Mouse (Mus musculus) limb, embryonic 13.5 days (tissue): ENCODE data around the gene Cept1. TPM values are rescaled to one million over a fixed set of nuclear protein-coding genes. Genes with fewer than 3 reads are reported as not detected.

ENCODE experiments used
- ATAC-seq: fragments of 200-750 bp; cut with Nextera tagmentation; 2 replicates; pipeline ENCODE4 v1.8.0; 2017; ENCODE audit warnings: low read depth, moderate number of reproducible peaks, moderate TSS enrichment; ENCODE audit not compliant: low FRiP score
- H3K27ac ChIP-seq: fragments of 300-500 bp; sonication (generic); 2 replicates; pipeline ENCODE4 v1.5.1; 2015; ENCODE audit warnings: inconsistent platforms, mild to moderate bottlenecking, moderate library complexity
- H3K27me3 ChIP-seq: fragments of 300-500 bp; sonication (generic); 2 replicates; pipeline ENCODE4 v1.6.1; 2015; ENCODE audit warnings: mild to moderate bottlenecking, inconsistent platforms
- H3K36me3 ChIP-seq: fragments of 300-500 bp; sonication (generic); 2 replicates; pipeline ENCODE4 v1.6.1; 2015; ENCODE audit warnings: inconsistent platforms, mild to moderate bottlenecking, moderate library complexity
- H3K4me1 ChIP-seq: fragments of 300-500 bp; sonication (generic); 2 replicates; pipeline ENCODE4 v1.6.1; 2015; ENCODE audit warnings: inconsistent platforms
- H3K4me2 ChIP-seq: fragments of 300-500 bp; sonication (generic); replicated peaks from 2 replicates; pipeline ENCODE4 v1.6.1; 2015; ENCODE audit warnings: inconsistent platforms, mild to moderate bottlenecking, moderate library complexity
- H3K4me3 ChIP-seq: fragments of 300-500 bp; sonication (generic); 2 replicates; pipeline ENCODE4 v1.5.1; 2015; ENCODE audit warnings: moderate library complexity, mild to moderate bottlenecking, inconsistent platforms
- H3K9ac ChIP-seq: fragments of 300-500 bp; sonication (generic); 2 replicates; pipeline ENCODE4 v1.6.1; 2015; ENCODE audit warnings: mild to moderate bottlenecking, inconsistent platforms
- H3K9me3 ChIP-seq: fragments of 300-500 bp; sonication (generic); 2 replicates; pipeline ENCODE4 v1.6.1; 2016; ENCODE audit warnings: inconsistent platforms
- WGBS: fragments of 180-500 bp; shearing (Covaris S2); methylation state at CpG from one replicate; pipeline ENCODE4 v1.1.7; 2015; 5-methylcytosine and 5-hydroxymethylcytosine counted together
- polyA plus RNA-seq: library from polyadenylated mRNA; unstranded; fragments of >200 nt; fragmentation: Nextera tagmentation; extraction: Ambion mirVana; gene quantifications from 2 replicates; pipeline ENCODE4 v1.2.1, GENCODE M21; 2015

The Cept1 gene
- polyA plus RNA-seq, 1 experiment from 2014 or later: 62.6 TPM

- H3K9me3 ChIP-seq: no peaks in the 10 kb centered on the region
- no peaks in the 10 kb centered on the region for H3K36me3 ChIP-seq
- no peak overlapping the region for H3K9ac ChIP-seq
- no peak for ATAC-seq
- H3K4me3 ChIP-seq: no peak overlapping the region
- H3K4me1 ChIP-seq: no peaks in the 10 kb centered on the region
- no peak overlapping the region for H3K27ac ChIP-seq
- 88% methylated on average over 1 of the region's 1 CpGs for WGBS
- no peaks in the 10 kb centered on the region for H3K27me3 ChIP-seq
- H3K4me2 ChIP-seq: no peak overlapping the region
Measured at GRCm38 (mm10) chr3:106492723-106493122, 54.9 kb downstream of the Cept1 start.

- H3K4me3 ChIP-seq: no peak overlapping the region
- no peak overlapping the region for H3K27ac ChIP-seq
- ATAC-seq: no peak
- 85% methylated on average over 4 of the region's 4 CpGs for WGBS
- no peaks in the 10 kb centered on the region for H3K27me3 ChIP-seq
- H3K36me3 ChIP-seq: no peaks in the 10 kb centered on the region
- H3K9me3 ChIP-seq: no peaks in the 10 kb centered on the region
- H3K4me2 ChIP-seq: no peak overlapping the region
- H3K4me1 ChIP-seq: no peaks in the 10 kb centered on the region
- no peak overlapping the region for H3K9ac ChIP-seq
Measured at GRCm38 (mm10) chr3:106490239-106490638, 57.4 kb downstream of the Cept1 start.

GRCm38 (mm10) chr3:106487551-106487950, 60.1 kb downstream of the Cept1 start:
- Histone ChIP-seq H3K4me3 (no peak overlapping the region), H3K9me3 (no peaks in the 10 kb centered on the region), H3K36me3 (no peaks in the 10 kb centered on the region), H3K4me1 (0 out of 2 replicates have a peak, but pooled peaks cover 4% of the 10 kb centered on the region), H3K4me2 (no peak overlapping the region), H3K27me3 (peaks cover 10% of the 10 kb centered on the region), H3K9ac (no peak overlapping the region), H3K27ac (no peak overlapping the region)
- WGBS: 76% methylated on average over 2 of the region's 2 CpGs
- no peak for ATAC-seq

- ATAC-seq: no peak
- Histone ChIP-seq H3K27me3 (peaks cover 28% of the 10 kb centered on the region), H3K4me2 (no peak overlapping the region), H3K4me3 (no peak overlapping the region), H3K36me3 (no peaks in the 10 kb centered on the region), H3K9me3 (no peaks in the 10 kb centered on the region), H3K9ac (no peak overlapping the region), H3K27ac (no peak overlapping the region), H3K4me1 (0 out of 2 replicates have a peak, but pooled peaks cover 8% of the 10 kb centered on the region)
- WGBS: 80% methylated on average over 5 of the region's 5 CpGs
Measured at GRCm38 (mm10) chr3:106485810-106486209, 61.8 kb downstream of the Cept1 start.

- 0 out of 2 replicates have a peak, but pooled peaks cover 8% of the 10 kb centered on the region for H3K4me1 ChIP-seq
- ATAC-seq: no peak
- H3K36me3 ChIP-seq: no peaks in the 10 kb centered on the region
- WGBS: 88% methylated on average over 3 of the region's 3 CpGs
- H3K27me3 ChIP-seq: peaks cover 28% of the 10 kb centered on the region
- H3K4me2 ChIP-seq: no peak overlapping the region
- H3K9ac ChIP-seq: no peak overlapping the region
- H3K9me3 ChIP-seq: no peaks in the 10 kb centered on the region
- H3K27ac ChIP-seq: no peak overlapping the region
- H3K4me3 ChIP-seq: no peak overlapping the region
Measured at GRCm38 (mm10) chr3:106484861-106485260, 62.7 kb downstream of the Cept1 start.

- no peak overlapping the region for H3K4me2 ChIP-seq
- no peak overlapping the region for H3K9ac ChIP-seq
- WGBS: 68% methylated on average over 4 of the region's 4 CpGs
- 0 out of 2 replicates have a peak, but pooled peaks cover 8% of the 10 kb centered on the region for H3K4me1 ChIP-seq
- H3K36me3 ChIP-seq: no peaks in the 10 kb centered on the region
- ATAC-seq: no peak
- H3K27ac ChIP-seq: no peak overlapping the region
- no peaks in the 10 kb centered on the region for H3K9me3 ChIP-seq
- H3K27me3 ChIP-seq: peaks cover 28% of the 10 kb centered on the region
- no peak overlapping the region for H3K4me3 ChIP-seq
Measured at GRCm38 (mm10) chr3:106483796-106484405, 63.7 kb downstream of the Cept1 start.

- no peak for ATAC-seq
- H3K4me3 ChIP-seq: no peak overlapping the region
- 0 out of 2 replicates have a peak, but pooled peaks cover 8% of the 10 kb centered on the region for H3K4me1 ChIP-seq
- H3K9me3 ChIP-seq: no peaks in the 10 kb centered on the region
- no peak overlapping the region for H3K27ac ChIP-seq
- WGBS: 57% methylated on average over 7 of the region's 7 CpGs
- H3K36me3 ChIP-seq: no peaks in the 10 kb centered on the region
- H3K9ac ChIP-seq: no peak overlapping the region
- no peak overlapping the region; the same call in 1 of the 2 replicates for H3K4me2 ChIP-seq
- peaks cover 28% of the 10 kb centered on the region for H3K27me3 ChIP-seq
Measured at GRCm38 (mm10) chr3:106483297-106483696, 64.3 kb downstream of the Cept1 start.

- H3K4me3 ChIP-seq: peak within 1 kb of the TSS; percentile 64
- no peak within 1 kb of the TSS for H3K27ac ChIP-seq
- no peaks in the 10 kb centered on the region for H3K36me3 ChIP-seq
- H3K4me1 ChIP-seq: 0 out of 2 replicates have a peak, but pooled peaks cover 8% of the 10 kb centered on the region
- 2% methylated on average over 39 of the region's 44 CpGs for WGBS
- peak; percentile 61 for ATAC-seq
- peaks cover 28% of the 10 kb centered on the region for H3K27me3 ChIP-seq
- H3K4me2 ChIP-seq: peak within 1 kb of the TSS; percentile 95
- H3K9me3 ChIP-seq: no peaks in the 10 kb centered on the region
- peak within 1 kb of the TSS; percentile 73 for H3K9ac ChIP-seq
Measured at GRCm38 (mm10) chr3:106482281-106483081, 65.1 kb downstream of the Cept1 start, which contains the start of gene Dennd2d. Gene Dennd2d (plus strand): TSS chr3:106482405.

GRCm38 (mm10) chr3:106476863-106477262, 70.7 kb downstream of the Cept1 start:
- no peak for ATAC-seq
- Histone ChIP-seq H3K27ac (no peak overlapping the region), H3K4me2 (no peak overlapping the region), H3K36me3 (no peaks in the 10 kb centered on the region), H3K4me1 (no peaks in the 10 kb centered on the region), H3K4me3 (no peak overlapping the region), H3K9ac (no peak overlapping the region), H3K27me3 (peaks cover 10% of the 10 kb centered on the region), H3K9me3 (no peaks in the 10 kb centered on the region)
- WGBS: 86% methylated on average over 1 of the region's 1 CpGs

- Histone ChIP-seq H3K27me3 (no peaks in the 10 kb centered on the region), H3K36me3 (no peaks in the 10 kb centered on the region), H3K4me3 (no peak overlapping the region), H3K9ac (no peak overlapping the region), H3K4me2 (no peak overlapping the region), H3K9me3 (no peaks in the 10 kb centered on the region), H3K27ac (no peak overlapping the region), H3K4me1 (no peaks in the 10 kb centered on the region)
- no peak for ATAC-seq
- whole genome bisulfite sequencing: 83% methylated on average over 4 of the region's 4 CpGs
Measured at GRCm38 (mm10) chr3:106474210-106474609, 73.4 kb downstream of the Cept1 start.

- whole genome bisulfite sequencing: 81% methylated on average over 1 of the region's 1 CpGs
- Histone ChIP-seq H3K4me1 (no peaks in the 10 kb centered on the region), H3K4me2 (no peak overlapping the region), H3K36me3 (no peaks in the 10 kb centered on the region), H3K9me3 (no peaks in the 10 kb centered on the region), H3K27ac (no peak overlapping the region), H3K9ac (no peak overlapping the region), H3K4me3 (no peak overlapping the region), H3K27me3 (no peaks in the 10 kb centered on the region)
- no peak for ATAC-seq
Measured at GRCm38 (mm10) chr3:106464750-106465149, 82.9 kb downstream of the Cept1 start.

GRCm38 (mm10) chr3:106462493-106462892, 85.1 kb downstream of the Cept1 start:
- ATAC-seq: no peak
- Histone ChIP-seq H3K27me3 (no peaks in the 10 kb centered on the region), H3K27ac (no peak overlapping the region), H3K9ac (no peak overlapping the region), H3K4me3 (no peak overlapping the region), H3K9me3 (no peaks in the 10 kb centered on the region), H3K36me3 (no peaks in the 10 kb centered on the region), H3K4me1 (no peaks in the 10 kb centered on the region), H3K4me2 (no peak overlapping the region)
- WGBS: 68% methylated on average over 3 of the region's 3 CpGs
